Mouse (Mus musculus) CH12.LX (cell line): ENCODE data around the gene Fbxl18. TPM values are rescaled to one million over a fixed set of nuclear protein-coding genes. Genes with fewer than 3 reads are reported as not detected.
"Not testable (repeated sequence)": the region's sequence is repeated elsewhere in the genome, so short reads cannot be mapped to it uniquely, and the experiment has no call there.

Source experiments
- DNase-seq: peaks from one replicate; pipeline ENCODE4 v3.0.0-alpha.2; 2013; ENCODE audit errors: extremely low read depth
- H3K27ac ChIP-seq: 2 replicates; pipeline ENCODE4 v1.5.1; 2012; ENCODE audit warnings: low read depth, mild to moderate bottlenecking, control low read depth, moderate library complexity; ENCODE audit not compliant: insufficient read depth
- H3K27me3 ChIP-seq: replicated peaks from 2 replicates; pipeline ENCODE3; 2012; ENCODE audit warnings: inconsistent platforms
- H3K36me3 ChIP-seq, 2 experiments: replicated peaks in 1 of 2; 2 replicates each; pipeline versions ENCODE3 to v1.6.1; 2012; ENCODE audit warnings: inconsistent platforms in 1 of 2, low read length in 1 of 2, mild to moderate bottlenecking in 1 of 2, mixed read lengths in 1 of 2, moderate library complexity in 1 of 2; ENCODE audit not compliant: control insufficient read depth in 1 of 2, insufficient read depth in 1 of 2
- H3K4me1 ChIP-seq, 2 experiments: 2 replicates each; pipeline ENCODE4 v1.6.1; 2012; ENCODE audit warnings: inconsistent platforms in 1 of 2, moderate library complexity in 1 of 2; ENCODE audit not compliant: insufficient read depth in 2 of 2, control insufficient read depth in 1 of 2
- H3K4me2 ChIP-seq: 2 replicates; pipeline ENCODE4 v1.6.1; 2012; ENCODE audit warnings: low read depth, mild to moderate bottlenecking, control low read depth; ENCODE audit not compliant: poor library complexity, insufficient read depth, severe bottlenecking
- H3K4me3 ChIP-seq, 3 experiments: fragments of 150-350 bp in 1 of 3; sonication (generic) in 1 of 3; replicated peaks in 1 of 3; 2 replicates each; pipeline versions ENCODE3 to v1.5.1; 2011 to 2012; ENCODE audit warnings: low read depth in 2 of 3, low read length in 2 of 3, mild to moderate bottlenecking in 2 of 3, moderate library complexity in 2 of 3, control low read depth in 1 of 3, improper control_type of control experiment in 1 of 3, inconsistent platforms in 1 of 3, mixed read lengths in 1 of 3; ENCODE audit not compliant: poor library complexity in 1 of 3
- H3K79me2 ChIP-seq: replicated peaks from 2 replicates; pipeline ENCODE4 v1.6.1; 2012; ENCODE audit warnings: mild to moderate bottlenecking, moderate library complexity; ENCODE audit not compliant: control insufficient read depth, poor library complexity, insufficient read depth, severe bottlenecking; ENCODE audit errors: extremely low read depth
- H3K9ac ChIP-seq: 2 replicates; pipeline ENCODE4 v1.6.1; 2012; ENCODE audit warnings: low read depth, mild to moderate bottlenecking, control low read depth, moderate library complexity; ENCODE audit not compliant: insufficient read depth
- H3K9me3 ChIP-seq: replicated peaks from 2 replicates; pipeline ENCODE3; 2012; ENCODE audit warnings: low read length, inconsistent platforms, mixed read lengths
- CHD2 ChIP-seq: IDR thresholded peaks from 2 replicates; pipeline ENCODE4 v1.6.1; 2011; ENCODE audit warnings: low read length, improper control_type of control experiment
- CTCF ChIP-seq, 2 experiments: IDR thresholded peaks in 1 of 2; conservative IDR thresholded peaks in 1 of 2; 2 replicates each; pipeline ENCODE4 v1.5.1; 2011 to 2012; ENCODE audit warnings: low read depth in 2 of 2, low read length in 2 of 2, improper control_type of control experiment in 1 of 2, inconsistent platforms in 1 of 2, mild to moderate bottlenecking in 1 of 2, moderate library complexity in 1 of 2
- E2F4 ChIP-seq: IDR thresholded peaks from 2 replicates; pipeline ENCODE4 v1.6.1; 2011; ENCODE audit warnings: low read depth, low read length, improper control_type of control experiment; ENCODE audit not compliant: insufficient replicate concordance
- ELF1 ChIP-seq: IDR thresholded peaks from 2 replicates; pipeline ENCODE4 v1.6.1; 2014; ENCODE audit warnings: low read depth, mild to moderate bottlenecking, inconsistent platforms, low read length, improper control_type of control experiment
- EP300 ChIP-seq: IDR thresholded peaks from 2 replicates; pipeline ENCODE4 v1.6.1; 2011; ENCODE audit warnings: low read length, improper control_type of control experiment
- ETS1 ChIP-seq: conservative IDR thresholded peaks from 2 replicates; pipeline ENCODE4 v1.6.1; 2012; ENCODE audit warnings: low read depth, mild to moderate bottlenecking, inconsistent platforms, low read length, improper control_type of control experiment, moderate library complexity
- GABPA ChIP-seq: IDR thresholded peaks from 2 replicates; pipeline ENCODE4 v1.6.1; 2012; ENCODE audit warnings: low read depth, low read length, improper control_type of control experiment, inconsistent platforms; ENCODE audit not compliant: insufficient replicate concordance
- HCFC1 ChIP-seq: IDR thresholded peaks from 2 replicates; pipeline ENCODE4 v1.6.1; 2012; ENCODE audit warnings: low read depth, mild to moderate bottlenecking, inconsistent platforms, low read length, improper control_type of control experiment
- JUND ChIP-seq: conservative IDR thresholded peaks from 2 replicates; pipeline ENCODE4 v1.6.1; 2011; ENCODE audit warnings: low read depth, low read length, improper control_type of control experiment
- KAT2A ChIP-seq: IDR thresholded peaks from 2 replicates; pipeline ENCODE4 v1.6.1; 2012; ENCODE audit warnings: low read length, improper control_type of control experiment, inconsistent platforms; ENCODE audit not compliant: insufficient replicate concordance
- MAX ChIP-seq: IDR thresholded peaks from 2 replicates; pipeline ENCODE4 v1.6.1; 2011; ENCODE audit warnings: low read length, improper control_type of control experiment
- MAZ ChIP-seq: IDR thresholded peaks from 2 replicates; pipeline ENCODE4 v1.6.1; 2012; ENCODE audit warnings: low read depth, mild to moderate bottlenecking, inconsistent platforms, low read length, improper control_type of control experiment, moderate library complexity
- NELFE ChIP-seq: IDR thresholded peaks from 2 replicates; pipeline ENCODE4 v1.6.1; 2011; ENCODE audit warnings: low read depth, low read length, improper control_type of control experiment
- NRF1 ChIP-seq: IDR thresholded peaks from 2 replicates; pipeline ENCODE4 v1.6.1; 2014; ENCODE audit warnings: low read depth, mild to moderate bottlenecking, inconsistent platforms, low read length, improper control_type of control experiment, moderate library complexity
- POLR2AphosphoS2 ChIP-seq: IDR thresholded peaks from 2 replicates; pipeline ENCODE4 v1.6.1; 2011; ENCODE audit warnings: low read depth, low read length, improper control_type of control experiment
- RAD21 ChIP-seq: IDR thresholded peaks from 2 replicates; pipeline ENCODE4 v1.6.1; 2011; ENCODE audit warnings: low read depth, mild to moderate bottlenecking, low read length, improper control_type of control experiment, moderate library complexity
- RCOR1 ChIP-seq: conservative IDR thresholded peaks from 2 replicates; pipeline ENCODE4 v1.6.1; 2012; ENCODE audit warnings: low read depth, mild to moderate bottlenecking, inconsistent platforms, low read length, improper control_type of control experiment
- SIN3A ChIP-seq: IDR thresholded peaks from 2 replicates; pipeline ENCODE4 v1.6.1; 2012; ENCODE audit warnings: low read length, improper control_type of control experiment, inconsistent platforms
- SMC3 ChIP-seq: IDR thresholded peaks from 2 replicates; pipeline ENCODE4 v1.6.1; 2011; ENCODE audit warnings: low read depth, low read length, improper control_type of control experiment
- TBP ChIP-seq: conservative IDR thresholded peaks from 2 replicates; pipeline ENCODE4 v1.6.1; 2011; ENCODE audit warnings: low read depth, low read length, improper control_type of control experiment
- TCF12 ChIP-seq: IDR thresholded peaks from 2 replicates; pipeline ENCODE4 v1.6.1; 2014; ENCODE audit warnings: low read depth, mild to moderate bottlenecking, inconsistent platforms, low read length, improper control_type of control experiment
- UBTF ChIP-seq: IDR thresholded peaks from 2 replicates; pipeline ENCODE4 v1.6.1; 2012; ENCODE audit warnings: low read depth, mild to moderate bottlenecking, inconsistent platforms, low read length, improper control_type of control experiment, moderate library complexity
- ZKSCAN1 ChIP-seq: IDR thresholded peaks from 2 replicates; pipeline ENCODE4 v1.6.1; 2012; ENCODE audit warnings: low read depth, inconsistent platforms, low read length, improper control_type of control experiment, borderline replicate concordance
- ZMIZ1 ChIP-seq: IDR thresholded peaks from 2 replicates; pipeline ENCODE4 v1.6.1; 2012; ENCODE audit warnings: low read depth, mild to moderate bottlenecking, inconsistent platforms, low read length, improper control_type of control experiment
- ZNF384 ChIP-seq: IDR thresholded peaks from 2 replicates; pipeline ENCODE4 v1.6.1; 2012; ENCODE audit warnings: low read depth, low read length, improper control_type of control experiment, inconsistent platforms
- dilution Hi-C: fragments of 300-500 bp; cut with MboI; formaldehyde crosslinking; loops from 2 replicates; pipeline ENCODE4 v1.14.3; 2020; ENCODE audit warnings: low sequenced_read_pairs; ENCODE audit not compliant: extremely low pct_unique_long_range_greater_than_20kb, extremely low pct_ligation_motif_present
- in situ Hi-C: fragments of 300-500 bp; cut with MboI; formaldehyde crosslinking; loops from 3 replicates; pipeline ENCODE4 v1.14.3; 2019; ENCODE audit warnings: low sequenced_read_pairs, low pct_ligation_motif_present, low pct_unique_long_range_greater_than_20kb, mixed read lengths
- polyA plus RNA-seq: library from polyadenylated mRNA; unstranded; fragments of >175 nt; gene quantifications from 2 replicates; pipeline ENCODE4 v1.2.1, GENCODE M21; 2012; ENCODE audit warnings: low read depth; ENCODE audit not compliant: insufficient read length
- total RNA-seq, 2 experiments: library from RNA; depleted of rRNA; stranded (reverse); fragments of 300-350 nt in 1 of 2; fragments of >200 nt in 1 of 2; gene quantifications; 2 replicates each; pipeline ENCODE4 v1.2.3; 2012 to 2014

Fbxl18 gene
- total and polyA plus RNA-seq, 3 experiments, result 3.7 to 6.4 (median 5.5) TPM

DNA sequence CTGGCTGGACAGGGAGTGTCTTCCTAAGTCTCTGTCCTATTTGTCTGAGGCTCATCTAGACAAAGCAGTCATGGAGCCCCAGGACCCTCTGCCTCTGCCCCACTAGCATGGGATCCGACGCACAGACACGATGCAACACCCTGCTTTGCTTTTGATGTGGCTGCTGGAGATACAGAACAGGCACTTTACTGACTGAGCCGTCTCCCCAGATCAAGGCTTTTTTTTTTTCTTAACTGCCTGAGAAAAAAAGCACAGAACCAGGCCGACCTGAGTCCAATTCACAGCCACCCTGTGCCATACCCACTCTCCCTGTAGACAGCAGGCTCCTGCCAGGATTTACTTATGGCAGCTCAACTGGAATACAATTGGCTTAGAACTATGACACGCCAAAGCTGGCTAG, 3.8 kb downstream of the Fbxl18 start:
- TF ChIP-seq MAX (no peak), ELF1 (no peak), SMC3 (no peak), RCOR1 (no peak), JUND (no peak), NELFE (no peak), HCFC1 (no peak), RAD21 (no peak), CHD2 (no peak), TBP (no peak), POLR2AphosphoS2 (no peak), ETS1 (no peak)
- peaks cover 8 to 31% of the 10 kb centered on the region in 2 experiments for H3K36me3 ChIP-seq
- in situ Hi-C loops (no loop called here), dilution Hi-C loops (no loop called here)
- peaks cover 6 to 18% of the 10 kb centered on the region in 2 experiments for H3K4me1 ChIP-seq
- no peaks in the 10 kb centered on the region for H3K27me3 ChIP-seq
- H3K27ac ChIP-seq, result no peak overlapping the region
- H3K9me3 ChIP-seq, result no peaks in the 10 kb centered on the region
- H3K79me2 ChIP-seq, result no peaks in the 10 kb centered on the region; the same call in 1 of the 2 replicates
- H3K4me2 ChIP-seq, result no peak overlapping the region
- DNase-seq, result no peak
- H3K4me3 ChIP-seq, result no peak overlapping the region
- H3K9ac ChIP-seq, result no peak overlapping the region

DNA sequence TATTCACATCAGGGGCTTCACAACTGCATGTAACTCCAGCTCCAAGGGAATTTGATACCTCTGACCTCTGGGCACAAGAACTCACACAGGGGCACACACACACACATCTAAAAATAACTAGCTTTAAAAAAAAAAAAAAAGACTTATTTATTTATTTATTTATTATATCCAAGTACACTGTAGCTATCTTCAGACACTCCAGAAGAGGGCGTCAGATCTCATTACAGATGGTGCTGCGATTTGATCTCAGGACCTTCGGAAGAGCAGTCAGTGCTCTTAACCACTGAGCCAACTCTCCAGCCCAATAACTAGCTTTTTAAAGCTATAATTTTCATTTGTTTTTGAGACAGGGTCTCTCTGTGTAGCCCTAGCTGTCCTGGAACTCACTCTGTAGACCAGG, 7.7 kb downstream of the Fbxl18 start:
- in situ Hi-C loops, result loop anchor here (5.0 kb wide), 1 partner anchor 45 kb away; no protein-coding TSS in a partner anchor
- H3K9ac ChIP-seq, H3K79me2 ChIP-seq, H3K9me3 ChIP-seq, H3K4me2 ChIP-seq, H3K27me3 ChIP-seq, H3K27ac ChIP-seq, DNase-seq, H3K4me3 ChIP-seq, dilution Hi-C loops, H3K4me1 ChIP-seq: not testable (repeated sequence)
- peaks cover 27 to 63% of the 10 kb centered on the region in 2 experiments for H3K36me3 ChIP-seq

DNA sequence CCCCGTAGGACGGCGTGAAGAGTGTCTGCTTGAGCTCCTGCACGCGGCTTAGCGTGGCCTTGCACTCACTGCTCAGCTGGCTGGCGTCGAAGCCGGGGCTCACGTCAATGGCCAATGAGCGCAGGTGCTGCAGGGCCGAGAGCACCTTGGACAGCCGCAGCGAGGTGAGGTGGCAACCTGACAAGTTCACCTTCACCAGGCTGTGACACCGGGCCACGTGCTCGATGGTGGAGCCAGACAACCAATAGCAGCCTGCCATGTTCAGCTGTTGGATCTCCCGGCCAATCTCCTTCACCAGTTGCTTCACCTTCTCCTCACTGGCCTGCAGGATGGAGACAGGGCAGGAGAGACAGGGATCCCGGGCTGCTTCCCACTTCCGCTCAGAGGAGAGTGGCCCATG, 8.5 kb downstream of the Fbxl18 start:
- Histone ChIP-seq H3K9me3 (no peaks in the 10 kb centered on the region), H3K4me2 (no peak overlapping the region), H3K27me3 (no peaks in the 10 kb centered on the region), H3K36me3 (peaks cover 27 to 68% of the 10 kb centered on the region in 2 experiments), H3K4me1 (peaks cover 0 to under 1% of the 10 kb centered on the region in 2 experiments; a peak in 1 of 4 replicates), H3K27ac (no peak overlapping the region), H3K9ac (no peak overlapping the region), H3K4me3 (no peak overlapping the region), H3K79me2 (no peaks in the 10 kb centered on the region; the same call in 1 of the 2 replicates)
- no peak for DNase-seq
- in situ Hi-C loops, result loop anchor here (5.0 kb wide), 1 partner anchor 46 kb away; no protein-coding TSS in a partner anchor
- TF ChIP-seq ZMIZ1 (no peak), EP300 (no peak), HCFC1 (no peak), E2F4 (no peak), ELF1 (no peak), RAD21 (no peak), MAZ (no peak), UBTF (no peak), TBP (no peak), CTCF (conservative IDR thresholded peaks at IDR 0.05 in 1 of 2, IDR thresholded peaks at IDR 0.05 in 1 of 2; ENCODE audit: low read depth in 2 of 2, low read length in 2 of 2) (no peak), NRF1 (no peak), ZNF384 (no peak), KAT2A (no peak), SMC3 (no peak), POLR2AphosphoS2 (no peak), GABPA (no peak), ZKSCAN1 (no peak), TCF12 (no peak), SIN3A (no peak)
- dilution Hi-C loops, result no loop called here
